Mouse (Mus musculus) monocyte, adult 2 months (primary cell): Measurements from ENCODE around the gene Fut2.

Experiments
- DNase-seq, 2 experiments: peaks; one replicate each; pipeline ENCODE4 v3.0.0; 2022; ENCODE audit warnings: low spot score in 2 of 2, low read depth in 1 of 2

Gene Fut2

GRCm38 (mm10) chr7:45702809-45703520, 36.8 kb upstream of the Fut2 start:
- no peak for DNase-seq

- DNase-seq, result no peak
These were observed 36.1 kb upstream of the Fut2 start for GRCm38 (mm10) chr7:45702316-45702715.

GRCm38 (mm10) chr7:45701607-45702006, 35.4 kb upstream of the Fut2 start:
- no peak for DNase-seq

- DNase-seq, result no peak
These were observed 34.9 kb upstream of the Fut2 start for GRCm38 (mm10) chr7:45701072-45701471.

- no peak for DNase-seq
These were observed 34.3 kb upstream of the Fut2 start for GRCm38 (mm10) chr7:45700301-45701015.

GRCm38 (mm10) chr7:45699523-45700141, 33.4 kb upstream of the Fut2 start, which contains the start of gene Car11:
Car11 (plus strand) TSS chr7:45699843.
- DNase-seq, result no peak

- DNase-seq, result no peak
These were observed 31.7 kb upstream of the Fut2 start for GRCm38 (mm10) chr7:45697894-45698293.

- no peak for DNase-seq
These were observed 28.9 kb upstream of the Fut2 start for GRCm38 (mm10) chr7:45695098-45695497.

GRCm38 (mm10) chr7:45693921-45694591, 27.9 kb upstream of the Fut2 start, which contains the start of gene Sec1:
Sec1 (minus strand) TSS chr7:45694402.
- DNase-seq, result no peak

GRCm38 (mm10) chr7:45692364-45692763, 26.2 kb upstream of the Fut2 start:
- no peak for DNase-seq

- DNase-seq, result no peak
These were observed 23.6 kb upstream of the Fut2 start for GRCm38 (mm10) chr7:45689800-45690199.

GRCm38 (mm10) chr7:45689099-45689498, 22.9 kb upstream of the Fut2 start:
- no peak for DNase-seq

- no peak for DNase-seq
These were observed 20.6 kb upstream of the Fut2 start for GRCm38 (mm10) chr7:45686841-45687240.

- no peak for DNase-seq
These were observed 19.6 kb upstream of the Fut2 start for GRCm38 (mm10) chr7:45685811-45686210.

- DNase-seq, result no peak
These were observed 17.3 kb upstream of the Fut2 start, which contains the start of gene Ntn5 for GRCm38 (mm10) chr7:45683396-45684050. Ntn5 (plus strand) TSS chr7:45684022.

- peak; percentile 58 to 73 for DNase-seq
These were observed 16.2 kb upstream of the Fut2 start for GRCm38 (mm10) chr7:45682144-45683126.

- DNase-seq, result no peak
These were observed 15.0 kb upstream of the Fut2 start for GRCm38 (mm10) chr7:45681046-45681736.

GRCm38 (mm10) chr7:45679966-45680621, 13.9 kb upstream of the Fut2 start:
- no peak for DNase-seq

- no peak for DNase-seq
These were observed 12.3 kb upstream of the Fut2 start for GRCm38 (mm10) chr7:45678513-45678912.
